Mouse (Mus musculus): ENCODE data around the gene Trim13. TPM values are rescaled to one million over a fixed set of nuclear protein-coding genes. Genes with fewer than 3 reads are reported as not detected.
"Not testable (repeated sequence)": the region's sequence is repeated elsewhere in the genome, so short reads cannot be mapped to it uniquely, and the experiment has no call there.

Trim13 gene
- 21.6 and 26.0 TPM in 2 replicates for polyA plus RNA-seq (2015; fragmentation: Nextera tagmentation; extraction: Ambion mirVana)

DNA sequence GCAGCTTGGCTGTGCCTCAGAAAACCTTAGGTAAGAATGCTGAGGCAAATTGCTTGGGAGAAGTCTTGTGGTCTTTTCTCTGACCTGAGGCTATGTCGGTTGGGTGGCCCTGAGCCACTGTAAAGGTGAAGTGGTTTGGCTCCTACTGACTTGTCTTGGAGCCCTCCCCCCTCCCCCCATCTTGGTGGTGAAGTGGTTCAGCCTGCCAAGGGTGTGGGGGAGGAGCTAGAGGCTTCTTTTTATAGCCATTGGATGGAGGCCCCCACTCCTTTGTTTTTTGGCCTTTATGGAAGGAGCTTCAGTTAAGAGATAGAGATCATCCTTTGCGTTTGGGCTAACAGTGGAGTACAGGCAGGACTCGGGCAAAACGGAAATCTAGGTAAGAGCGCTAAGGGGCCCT, at the start of gene Trim13:
Gene Trim13, plus strand, starts transcription at position 280 of the 400 bp plus-strand sequence.
- H3K9me3 ChIP-seq = no peaks in the 10 kb centered on the region
- ATAC-seq (ENCODE audit: insufficient number of reproducible peaks, insufficient read depth, low FRiP score, low TSS enrichment, low read depth) = no peak

DNA sequence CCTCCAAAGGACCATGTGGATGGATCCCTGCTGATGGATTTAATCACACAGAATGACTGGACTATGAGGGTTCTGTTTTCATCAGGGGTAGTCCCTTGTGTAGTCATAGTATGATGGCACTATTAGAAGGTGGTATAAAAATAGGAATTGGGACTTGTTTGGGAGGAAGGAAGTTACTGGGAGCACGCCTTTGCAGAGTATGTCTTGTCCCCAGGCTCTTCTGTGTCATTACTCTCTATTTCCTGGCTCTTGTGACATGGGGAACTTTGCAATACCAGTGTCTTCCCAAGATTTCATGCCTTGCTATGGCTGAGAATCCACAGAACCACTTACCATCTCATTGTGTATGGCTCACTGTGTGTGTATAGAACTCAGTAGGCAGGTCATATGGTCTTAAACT, 49.4 kb upstream of the Trim13 start:
- Histone ChIP-seq H3K4me1 (no peaks in the 10 kb centered on the region), H3K36me3 (peaks cover 20% of the 10 kb centered on the region), H3K27me3 (no peaks in the 10 kb centered on the region), H3K9me3 (no peaks in the 10 kb centered on the region), H3K27ac (no peak overlapping the region), H3K4me3 (no peak overlapping the region), H3K4me2 (no peak overlapping the region), H3K9ac (no peak overlapping the region)
- 84% methylated on average over 1 of the region's 1 CpGs for WGBS
- ATAC-seq (ENCODE audit: insufficient number of reproducible peaks, insufficient read depth, low FRiP score, low TSS enrichment, low read depth) = no peak

More for the DNA sequence above, at the start of gene Trim13:
- H3K36me3 ChIP-seq = 0 out of 2 replicates have a peak, but pooled peaks cover 4% of the 10 kb centered on the region
- H3K4me3 ChIP-seq = peak within 1 kb of the TSS; percentile 79
- 54% methylated on average over 5 of the region's 5 CpGs for WGBS
- H3K4me2 ChIP-seq = peak within 1 kb of the TSS; percentile 61
- H3K27ac ChIP-seq = no peak within 1 kb of the TSS
- H3K4me1 ChIP-seq = peaks cover 18% of the 10 kb centered on the region
- H3K27me3 ChIP-seq = no peaks in the 10 kb centered on the region
- peak within 1 kb of the TSS; percentile 88 for H3K9ac ChIP-seq

DNA sequence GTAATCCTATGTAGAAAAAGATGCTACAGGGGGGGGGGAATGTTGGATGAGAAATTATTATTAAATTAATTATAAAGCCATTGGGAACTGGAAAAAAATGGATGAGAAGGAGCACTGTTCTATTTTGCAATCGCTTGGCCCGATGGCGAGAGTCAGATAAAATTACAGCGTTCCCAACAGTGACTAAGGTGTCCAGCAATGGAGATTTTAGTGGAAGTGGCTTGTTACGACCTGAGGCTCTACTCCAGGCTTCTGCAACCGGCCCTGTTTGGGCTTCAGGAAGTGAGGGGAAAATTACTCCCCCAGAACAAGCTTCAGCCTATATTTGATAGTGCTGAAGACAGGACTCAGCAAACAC, 42.1 kb upstream of the Trim13 start:
- H3K9ac ChIP-seq = peak overlapping the region; percentile 83
- no peaks in the 10 kb centered on the region for H3K4me1 ChIP-seq
- WGBS = 3% methylated on average over 6 of the region's 6 CpGs
- ATAC-seq (ENCODE audit: insufficient number of reproducible peaks, insufficient read depth, low FRiP score, low TSS enrichment, low read depth) = no peak
- no peaks in the 10 kb centered on the region for H3K36me3 ChIP-seq
- peak overlapping the region; percentile 80; the same call in 1 of the 2 replicates for H3K27ac ChIP-seq
- peaks cover 2% of the 10 kb centered on the region; the same call in 1 of the 2 replicates for H3K27me3 ChIP-seq
- no peaks in the 10 kb centered on the region for H3K9me3 ChIP-seq
- peak overlapping the region; percentile 76 for H3K4me3 ChIP-seq
- H3K4me2 ChIP-seq = peak overlapping the region; percentile 88

DNA sequence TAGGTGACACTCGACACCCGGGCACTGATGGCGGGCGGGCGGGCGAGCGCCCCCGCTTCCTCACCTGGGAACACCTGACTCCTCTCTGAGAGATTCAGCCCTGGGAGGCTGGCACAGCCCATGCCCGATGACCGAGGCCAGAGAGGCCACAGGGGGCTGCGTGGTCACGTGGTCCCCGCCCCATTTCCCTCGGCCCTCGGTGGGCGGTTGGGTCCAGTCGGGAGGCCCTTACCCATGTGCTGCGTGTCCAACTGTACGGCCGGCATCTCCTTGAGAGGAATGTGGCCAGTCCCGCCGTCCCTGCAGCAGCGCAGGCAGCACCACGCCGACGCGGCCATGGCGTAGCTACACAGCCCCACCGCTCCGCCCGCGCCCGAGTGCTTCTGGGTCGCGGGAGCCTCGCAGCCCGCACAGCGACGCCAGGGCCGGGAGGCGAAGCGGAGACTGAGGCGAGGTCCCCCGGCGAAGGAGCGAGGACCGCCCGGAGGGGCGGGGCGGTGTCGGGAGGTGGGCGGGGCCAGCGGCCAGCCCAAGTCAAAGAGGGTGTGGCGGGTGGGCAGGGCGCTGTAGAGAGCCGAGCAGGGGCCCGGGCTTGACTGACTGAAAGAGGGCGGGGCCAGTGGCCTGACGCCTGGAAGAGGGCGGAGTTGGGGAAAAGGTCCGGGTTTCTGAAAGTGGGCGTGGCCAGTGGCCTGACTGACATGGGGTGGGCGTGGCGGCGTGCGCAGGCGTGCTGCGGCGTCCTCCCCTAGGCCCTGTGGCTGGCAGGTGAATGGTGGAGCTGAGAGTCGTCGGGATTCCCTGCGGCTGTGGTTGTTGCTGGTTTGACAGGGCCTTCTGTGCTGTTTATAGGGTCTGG, 41.5 kb upstream of the Trim13 start, which contains the start of gene Spryd7:
Gene Spryd7, minus strand, starts transcription at position 598 of the 859 bp plus-strand sequence.
- H3K27me3 ChIP-seq = peaks cover 2% of the 10 kb centered on the region; the same call in 1 of the 2 replicates
- H3K4me1 ChIP-seq = no peaks in the 10 kb centered on the region
- H3K27ac ChIP-seq = peak within 1 kb of the TSS; percentile 80
- peak within 1 kb of the TSS; percentile 76 for H3K4me3 ChIP-seq
- H3K9me3 ChIP-seq = no peaks in the 10 kb centered on the region
- no peaks in the 10 kb centered on the region for H3K36me3 ChIP-seq
- H3K4me2 ChIP-seq = peak within 1 kb of the TSS; percentile 88
- peak; percentile 97 for ATAC-seq (ENCODE audit: insufficient number of reproducible peaks, insufficient read depth, low FRiP score, low TSS enrichment, low read depth)
- peak within 1 kb of the TSS; percentile 83 for H3K9ac ChIP-seq
- WGBS = under 1% methylated on average over 70 of the region's 72 CpGs

DNA sequence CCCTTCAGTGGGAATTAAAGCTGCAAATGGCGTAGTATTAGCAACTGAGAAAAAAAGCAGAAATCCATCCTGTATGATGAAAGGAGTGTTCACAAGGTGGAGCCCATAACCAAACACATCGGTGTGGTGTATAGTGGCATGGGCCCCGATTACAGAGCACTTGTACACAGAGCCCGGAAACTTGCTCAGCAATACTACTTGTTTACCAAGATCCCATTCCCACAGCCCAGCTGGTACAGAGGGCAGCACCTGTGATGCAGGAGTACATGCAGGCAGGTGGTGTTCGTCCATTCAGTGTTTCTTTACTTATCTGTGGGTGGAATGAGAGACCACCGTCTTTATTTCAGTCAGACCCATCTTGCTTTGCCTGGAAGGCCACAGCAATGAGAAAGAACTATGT, 39.1 kb upstream of the Trim13 start:
- Histone ChIP-seq H3K27me3 (peaks cover 2% of the 10 kb centered on the region; the same call in 1 of the 2 replicates), H3K4me3 (no peak overlapping the region), H3K36me3 (no peaks in the 10 kb centered on the region), H3K9ac (no peak overlapping the region), H3K4me2 (no peak overlapping the region), H3K4me1 (no peaks in the 10 kb centered on the region), H3K27ac (no peak overlapping the region), H3K9me3 (no peaks in the 10 kb centered on the region)
- ATAC-seq (ENCODE audit: insufficient number of reproducible peaks, insufficient read depth, low FRiP score, low TSS enrichment, low read depth) = no peak
- WGBS = 85% methylated on average over 6 of the region's 6 CpGs

DNA sequence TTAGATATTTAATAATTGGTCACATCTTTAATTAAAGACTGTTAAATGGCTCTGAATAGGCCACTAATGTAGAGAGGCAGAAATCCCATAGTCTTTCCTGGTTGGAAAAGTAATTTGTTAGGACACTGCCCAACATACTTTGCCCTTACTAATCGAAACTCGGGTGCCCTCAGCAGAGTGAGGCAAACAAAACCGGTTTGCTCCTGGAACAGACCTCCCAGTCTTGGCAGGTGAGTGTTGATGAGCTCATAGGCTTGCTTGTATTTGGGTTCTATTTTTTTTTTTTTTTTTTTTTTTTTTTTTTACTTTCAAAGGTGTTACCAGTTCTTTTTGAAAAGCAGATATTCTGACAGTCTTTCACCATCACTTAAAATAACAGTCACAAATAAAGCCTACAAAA, 38.2 kb upstream of the Trim13 start:
- H3K4me3 ChIP-seq = no peak overlapping the region
- H3K9me3 ChIP-seq = no peaks in the 10 kb centered on the region
- H3K27me3 ChIP-seq = peaks cover 2% of the 10 kb centered on the region; the same call in 1 of the 2 replicates
- WGBS = 68% methylated on average over 3 of the region's 3 CpGs
- H3K4me2 ChIP-seq = no peak overlapping the region
- H3K36me3 ChIP-seq = no peaks in the 10 kb centered on the region
- H3K9ac ChIP-seq = no peak overlapping the region
- H3K4me1 ChIP-seq = no peaks in the 10 kb centered on the region
- ATAC-seq (ENCODE audit: insufficient number of reproducible peaks, insufficient read depth, low FRiP score, low TSS enrichment, low read depth) = no peak
- no peak overlapping the region for H3K27ac ChIP-seq

DNA sequence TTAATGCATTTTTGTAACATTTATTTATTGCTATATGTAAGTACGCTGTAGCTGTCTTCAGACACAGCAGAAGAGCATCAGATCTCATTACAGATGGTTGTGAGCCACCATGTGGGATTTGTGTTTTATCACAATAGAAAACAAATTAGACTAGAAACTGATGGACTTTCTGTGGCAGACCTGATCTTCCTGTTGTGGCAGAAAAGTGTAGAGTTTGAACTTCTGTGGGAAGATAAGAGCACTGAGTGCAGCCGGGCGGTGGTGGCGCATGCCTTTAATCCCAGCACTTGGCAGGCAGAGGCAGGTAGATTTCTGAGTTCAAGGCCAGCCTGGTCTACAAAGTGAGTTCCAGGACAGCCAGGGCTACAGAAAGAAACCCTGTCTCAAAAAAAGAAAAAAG, 31.8 kb upstream of the Trim13 start:
- H3K27me3 ChIP-seq; H3K4me1 ChIP-seq; H3K27ac ChIP-seq; H3K9ac ChIP-seq; H3K4me3 ChIP-seq; ATAC-seq (ENCODE audit: insufficient number of reproducible peaks, insufficient read depth, low FRiP score, low TSS enrichment, low read depth); H3K4me2 ChIP-seq; H3K36me3 ChIP-seq; H3K9me3 ChIP-seq: not testable (repeated sequence)
- 97% methylated on average over 4 of the region's 4 CpGs for WGBS

DNA sequence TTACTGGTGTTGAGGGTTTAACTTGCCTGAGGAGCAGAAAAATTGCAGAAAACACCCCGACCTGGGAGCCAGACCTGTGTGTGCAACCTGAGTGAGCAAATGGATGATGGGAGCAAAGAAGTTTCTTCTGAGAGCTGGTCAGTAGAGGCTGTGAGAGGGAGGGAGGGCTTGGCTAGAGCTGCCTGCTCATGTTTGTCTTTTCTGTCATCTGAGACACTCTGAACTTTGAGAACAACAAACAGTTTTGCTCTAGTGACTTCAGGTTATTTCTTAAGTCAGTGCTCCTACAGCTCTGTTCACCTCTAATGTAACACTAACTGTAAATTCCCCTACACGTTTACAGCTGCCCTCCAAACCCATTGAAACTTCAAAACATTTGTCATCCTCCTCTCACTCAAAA, 28.7 kb upstream of the Trim13 start:
- H3K9ac ChIP-seq = no peak overlapping the region
- WGBS = 59% methylated on average over 2 of the region's 2 CpGs

DNA sequence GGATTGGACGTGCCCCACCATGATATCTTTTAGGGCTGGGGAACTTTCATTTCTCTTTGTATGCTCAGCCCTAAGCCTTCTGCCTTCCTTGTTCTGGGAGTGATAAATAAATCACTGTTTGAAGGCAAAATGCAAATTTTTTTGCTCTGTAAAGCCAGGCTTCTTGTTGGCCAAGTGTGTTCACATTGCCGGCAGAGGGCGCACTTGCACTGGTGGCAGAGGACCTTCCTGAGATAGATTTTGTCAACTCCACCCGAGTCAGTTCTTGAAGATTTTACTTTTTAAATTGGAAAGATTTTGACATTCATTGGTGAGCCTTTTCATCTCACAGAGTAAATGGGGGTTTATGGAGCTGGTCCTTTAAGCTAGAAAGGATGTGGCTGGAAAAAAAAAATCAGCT, 26.7 kb upstream of the Trim13 start:
- Histone ChIP-seq H3K4me3 (no peak overlapping the region), H3K27me3 (no peaks in the 10 kb centered on the region), H3K4me1 (no peaks in the 10 kb centered on the region), H3K27ac (no peak overlapping the region), H3K36me3 (no peaks in the 10 kb centered on the region), H3K9me3 (no peaks in the 10 kb centered on the region), H3K4me2 (peak overlapping the region; percentile 26; the same call in 1 of the 2 replicates), H3K9ac (no peak overlapping the region)
- 13% methylated on average over 4 of the region's 4 CpGs for WGBS
- ATAC-seq (ENCODE audit: insufficient number of reproducible peaks, insufficient read depth, low FRiP score, low TSS enrichment, low read depth) = no peak

More for the DNA sequence above, 28.7 kb upstream of the Trim13 start:
- no peaks in the 10 kb centered on the region for H3K36me3 ChIP-seq
- H3K27me3 ChIP-seq = no peaks in the 10 kb centered on the region
- no peaks in the 10 kb centered on the region for H3K9me3 ChIP-seq
- ATAC-seq (ENCODE audit: insufficient number of reproducible peaks, insufficient read depth, low FRiP score, low TSS enrichment, low read depth) = no peak
- H3K4me3 ChIP-seq = no peak overlapping the region
- H3K4me1 ChIP-seq = no peaks in the 10 kb centered on the region
- no peak overlapping the region for H3K27ac ChIP-seq
- no peak overlapping the region for H3K4me2 ChIP-seq

DNA sequence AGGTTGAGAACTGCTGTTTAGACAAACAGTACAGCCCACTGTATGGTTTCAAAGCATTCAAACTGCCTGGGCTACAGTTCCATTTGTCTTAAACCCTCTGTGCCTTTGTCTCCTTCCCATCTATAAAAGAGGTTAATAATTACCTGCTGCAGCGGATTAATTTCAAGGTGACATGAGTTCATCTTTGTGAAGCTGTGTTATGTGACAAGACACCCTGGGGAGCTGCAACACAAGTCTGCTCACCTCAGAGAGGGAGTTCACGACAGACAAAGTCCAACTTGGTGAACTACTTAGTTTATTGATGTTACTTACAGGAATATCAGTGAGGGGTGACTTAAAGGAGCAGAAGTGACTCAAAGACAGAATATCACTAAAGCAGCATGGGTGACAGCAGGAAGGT, 25.9 kb upstream of the Trim13 start:
- Histone ChIP-seq H3K27ac (no peak overlapping the region), H3K4me3 (no peak overlapping the region), H3K4me1 (no peaks in the 10 kb centered on the region), H3K36me3 (no peaks in the 10 kb centered on the region), H3K4me2 (no peak overlapping the region), H3K27me3 (no peaks in the 10 kb centered on the region), H3K9ac (no peak overlapping the region), H3K9me3 (no peaks in the 10 kb centered on the region)
- no peak for ATAC-seq (ENCODE audit: insufficient number of reproducible peaks, insufficient read depth, low FRiP score, low TSS enrichment, low read depth)
- WGBS = 76% methylated on average over 2 of the region's 2 CpGs

DNA sequence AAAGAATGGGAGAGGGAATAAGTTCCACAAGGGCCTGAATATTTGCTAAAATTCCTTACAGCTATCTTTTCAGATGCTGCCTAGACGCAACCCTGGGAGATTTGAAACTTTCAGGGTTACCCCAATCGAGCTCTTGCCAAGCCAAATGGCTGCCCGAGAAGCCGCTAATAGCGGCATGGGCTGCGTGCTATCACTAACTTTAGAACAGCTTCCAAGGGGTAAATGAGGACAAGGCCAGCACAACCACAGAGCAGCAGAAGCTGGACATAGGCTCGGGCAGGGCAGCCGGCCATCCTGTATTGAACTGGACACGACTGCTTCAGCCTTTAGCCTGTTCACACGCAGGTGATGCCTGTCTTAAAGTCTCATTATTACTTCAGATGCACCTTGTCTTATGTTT, 23.0 kb upstream of the Trim13 start:
- 89% methylated on average over 10 of the region's 10 CpGs for WGBS
- ATAC-seq (ENCODE audit: insufficient number of reproducible peaks, insufficient read depth, low FRiP score, low TSS enrichment, low read depth) = no peak
- no peaks in the 10 kb centered on the region for H3K4me1 ChIP-seq

DNA sequence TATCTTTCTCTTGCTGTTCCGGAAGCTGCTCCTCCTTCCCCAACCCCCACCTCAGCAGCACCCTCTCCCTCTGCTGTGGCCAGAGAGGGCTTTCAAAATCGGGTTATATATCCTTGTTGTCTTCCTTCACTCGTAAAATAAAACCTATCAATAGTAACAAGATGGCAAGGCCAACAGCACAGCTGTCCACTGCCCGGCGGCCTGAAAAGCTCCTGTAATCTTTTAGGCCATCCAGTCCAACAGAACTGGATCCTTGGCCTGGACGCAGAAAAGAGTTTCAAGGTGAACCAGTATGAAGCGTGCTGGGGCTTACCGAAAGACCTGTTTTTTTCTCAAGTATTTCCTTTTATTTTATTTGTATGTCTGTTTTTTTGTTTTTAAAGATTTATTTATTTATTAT, 22.1 kb upstream of the Trim13 start:
- no peak overlapping the region for H3K9ac ChIP-seq
- 88% methylated on average over 8 of the region's 8 CpGs for WGBS

More for the DNA sequence above, 23.0 kb upstream of the Trim13 start:
- no peaks in the 10 kb centered on the region for H3K9me3 ChIP-seq
- H3K4me3 ChIP-seq = no peak overlapping the region
- no peaks in the 10 kb centered on the region for H3K36me3 ChIP-seq
- no peaks in the 10 kb centered on the region for H3K27me3 ChIP-seq
- H3K9ac ChIP-seq = no peak overlapping the region
- H3K27ac ChIP-seq = no peak overlapping the region
- no peak overlapping the region for H3K4me2 ChIP-seq

More for the DNA sequence above, 22.1 kb upstream of the Trim13 start:
- no peak overlapping the region for H3K4me3 ChIP-seq
- no peaks in the 10 kb centered on the region for H3K9me3 ChIP-seq
- H3K27me3 ChIP-seq = no peaks in the 10 kb centered on the region
- ATAC-seq (ENCODE audit: insufficient number of reproducible peaks, insufficient read depth, low FRiP score, low TSS enrichment, low read depth) = no peak
- no peaks in the 10 kb centered on the region for H3K36me3 ChIP-seq
- no peak overlapping the region for H3K4me2 ChIP-seq
- H3K27ac ChIP-seq = no peak overlapping the region
- no peaks in the 10 kb centered on the region for H3K4me1 ChIP-seq

All from embryonic facial prominence, embryonic 13.5 days (tissue).